Mouse (Mus musculus): ENCODE measurements around the gene Zfp780b. TPM values are rescaled to one million over a fixed set of nuclear protein-coding genes. Genes with fewer than 3 reads are reported as not detected.

Zfp780b gene
- polyA plus RNA-seq (2012; rRNA removed) = 9.6 and 10.5 TPM in 2 replicates

GRCm38 (mm10) chr7:27978683-27979528 lies at the start of gene Zfp780b:
Gene Zfp780b, minus strand, starts transcription at chr7:27979171.

GRCm38 (mm10) chr7:28013549-28014444 lies 34.8 kb upstream of the Zfp780b start, which contains the start of gene Zfp850:
Gene Zfp850, minus strand, starts transcription at chr7:28014115.

GRCm38 (mm10) chr7:27928818-27929695 lies 49.9 kb downstream of the Zfp780b start, which contains the start of gene Zfp974:
Gene Zfp974, minus strand, starts transcription at chr7:27929460.

Other genes with a start within 250 kb of the Zfp780b start
- gene Zfp60, start 247.8 kb downstream of the Zfp780b start, polyA plus RNA-seq (2012; rRNA removed) = 35.4 and 36.0 TPM in 2 replicates
- 3.5 and 3.6 TPM in 2 replicates for gene Zfp626, start 172.0 kb downstream of the Zfp780b start, polyA plus RNA-seq (2012; rRNA removed)
- gene Zfp59, start 140.6 kb downstream of the Zfp780b start, polyA plus RNA-seq (2012; rRNA removed) = 5.9 and 6.2 TPM in 2 replicates
- 1.1 and 1.2 TPM in 2 replicates for gene Zfp607a, start 121.6 kb downstream of the Zfp780b start, polyA plus RNA-seq (2012; rRNA removed)
- gene Zfp974, start 49.7 kb downstream of the Zfp780b start, polyA plus RNA-seq (2012; rRNA removed) = 8.6 and 9.4 TPM in 2 replicates
- gene Zfp850, start 34.9 kb upstream of the Zfp780b start, polyA plus RNA-seq (2012; rRNA removed) = 3.4 and 4.5 TPM in 2 replicates
- 228 and 235 TPM in 2 replicates for gene Psmc4, start 70.9 kb upstream of the Zfp780b start, polyA plus RNA-seq (2012; rRNA removed)
- gene Fcgbp, start 92.1 kb upstream of the Zfp780b start, polyA plus RNA-seq (2012; rRNA removed) = 0.43 and 0.49 TPM in 2 replicates
- 0.03 TPM in 2 replicates for gene 9530053A07Rik, start 150.3 kb upstream of the Zfp780b start, polyA plus RNA-seq (2012; rRNA removed)
- 203 and 219 TPM in 2 replicates for gene Fbl, start 190.5 kb upstream of the Zfp780b start, polyA plus RNA-seq (2012; rRNA removed)
- gene Dyrk1b, start 200.3 kb upstream of the Zfp780b start, polyA plus RNA-seq (2012; rRNA removed) = 24.1 and 28.7 TPM in 2 replicates